Mouse (Mus musculus) mouse embryonic stem cell (cell line): ENCODE data around the gene Mtrex.

ENCODE experiments used
- in situ Hi-C, 2 experiments: fragments of 300-500 bp; cut with MboI; formaldehyde crosslinking; loops; 1 replicate in 1 of 2; 3 replicates in 1 of 2; pipeline ENCODE4 v1.14.3; 2019 to 2020; ENCODE audit warnings: low sequenced_read_pairs in 2 of 2, low pct_unique_long_range_greater_than_20kb in 1 of 2, mixed read lengths in 1 of 2; ENCODE audit not compliant: unreplicated experiment in 1 of 2

Mtrex gene

DNA sequence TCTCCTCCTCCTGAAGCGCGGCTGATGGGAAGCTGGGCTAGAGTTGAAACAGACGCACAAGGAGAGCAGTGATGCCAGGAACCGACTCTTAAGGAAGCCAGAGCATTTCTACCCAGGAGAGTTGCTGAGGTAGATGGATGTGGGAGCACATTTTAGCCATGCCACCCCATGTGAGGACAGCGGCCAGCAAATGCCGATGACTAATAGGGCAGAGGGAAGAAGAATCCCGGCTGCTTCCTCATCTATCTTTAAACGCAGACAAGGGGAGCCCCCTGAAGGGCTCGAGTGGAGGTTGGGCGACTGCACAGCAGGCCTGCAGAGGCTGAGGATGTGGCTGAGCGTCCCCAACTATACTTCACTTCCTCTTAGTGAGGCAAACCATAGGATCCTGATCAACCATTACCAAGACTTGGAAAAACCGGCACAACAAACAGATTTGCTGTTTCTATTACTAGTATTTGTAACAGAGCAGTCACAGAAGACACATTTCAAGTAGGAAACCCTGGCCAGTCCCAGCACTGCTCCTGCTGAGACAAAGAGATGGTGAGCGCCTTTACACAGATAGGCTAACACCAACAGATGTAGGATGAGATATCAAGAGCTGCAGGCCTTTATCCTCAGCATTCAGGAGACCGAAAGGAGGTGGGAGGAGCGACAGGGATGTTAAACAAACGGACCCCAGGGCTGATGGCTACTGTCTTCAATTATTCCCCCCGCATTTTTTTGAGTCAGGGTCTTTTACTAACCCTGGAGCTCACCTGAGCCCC lies 55.5 kb downstream of the Mtrex start:
- in situ Hi-C loops = loop anchor here in 1 of 2 experiments (10.0 kb wide), 1 partner anchor 187 kb away; no protein-coding TSS in a partner anchor

DNA sequence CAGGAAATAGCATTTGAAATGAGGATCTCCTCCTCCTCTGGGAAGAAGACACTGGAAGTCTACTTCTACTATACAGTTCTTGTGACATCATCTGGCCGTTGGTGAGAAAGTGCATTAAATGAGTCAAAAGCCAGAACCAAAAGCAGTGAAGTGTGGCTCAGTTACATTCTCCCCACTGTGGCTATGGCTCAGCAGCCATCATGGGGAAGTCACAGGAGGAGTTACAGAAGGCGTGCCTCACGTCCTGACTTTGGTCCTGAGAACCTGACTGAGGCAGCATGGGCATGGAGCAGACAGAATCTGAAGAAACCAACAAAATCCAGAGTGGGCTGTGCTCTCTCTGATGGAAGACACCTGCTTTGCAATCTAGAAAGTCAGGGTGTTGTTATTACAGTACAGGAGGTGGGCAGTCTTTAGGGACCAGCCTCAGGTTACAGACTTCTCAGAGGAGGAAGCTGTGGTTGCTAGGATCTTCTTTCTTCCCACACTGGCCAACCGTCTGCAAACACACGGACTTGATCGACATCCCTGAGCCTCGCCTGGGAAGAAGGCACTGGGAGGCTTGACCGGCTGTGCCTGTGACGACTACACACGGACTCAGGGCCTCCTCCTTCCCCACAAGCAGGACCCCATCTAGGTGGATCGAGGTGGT lies 57.0 kb downstream of the Mtrex start:
- in situ Hi-C loops = loop anchor here in 1 of 2 experiments (10.0 kb wide), 1 partner anchor 185 kb away; no protein-coding TSS in a partner anchor

DNA sequence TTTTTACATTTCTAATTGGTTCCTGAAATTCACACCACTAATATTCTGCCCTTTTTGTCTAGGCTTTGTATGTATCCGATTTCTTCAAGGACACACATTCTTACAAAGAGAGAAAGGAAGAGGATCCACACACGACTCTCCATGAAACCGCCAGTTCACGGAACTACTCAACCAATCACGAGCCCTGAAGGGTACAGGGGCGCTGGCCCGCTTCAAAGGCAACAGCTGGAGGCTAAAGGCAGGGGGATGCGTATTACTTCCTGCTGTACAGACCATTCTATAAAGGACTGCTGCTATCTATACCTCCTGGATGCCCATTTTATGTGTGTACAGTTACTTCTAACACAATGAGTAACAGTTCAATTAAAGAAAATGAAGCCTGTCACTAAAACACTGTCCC lies 59.8 kb downstream of the Mtrex start:
- in situ Hi-C loops = no loop called here

DNA sequence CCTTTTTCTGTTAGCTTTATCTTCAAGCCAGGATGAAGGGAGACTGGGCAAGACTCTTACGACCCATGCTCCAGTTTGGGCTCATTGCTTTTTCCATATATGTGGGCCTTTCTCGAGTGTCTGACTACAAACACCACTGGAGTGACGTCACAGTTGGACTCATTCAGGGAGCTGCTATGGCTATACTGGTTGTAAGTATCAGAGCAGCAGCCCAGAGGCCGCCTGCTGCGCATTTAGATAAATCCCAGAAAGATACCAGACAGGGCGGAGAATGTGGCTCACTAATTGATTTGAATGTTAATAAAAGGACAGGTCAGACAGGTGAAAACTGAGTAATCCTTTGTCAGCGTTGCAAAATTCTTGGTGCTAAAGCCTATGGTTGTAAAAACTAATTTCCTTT lies 60.4 kb downstream of the Mtrex start:
- in situ Hi-C loops = no loop called here

DNA sequence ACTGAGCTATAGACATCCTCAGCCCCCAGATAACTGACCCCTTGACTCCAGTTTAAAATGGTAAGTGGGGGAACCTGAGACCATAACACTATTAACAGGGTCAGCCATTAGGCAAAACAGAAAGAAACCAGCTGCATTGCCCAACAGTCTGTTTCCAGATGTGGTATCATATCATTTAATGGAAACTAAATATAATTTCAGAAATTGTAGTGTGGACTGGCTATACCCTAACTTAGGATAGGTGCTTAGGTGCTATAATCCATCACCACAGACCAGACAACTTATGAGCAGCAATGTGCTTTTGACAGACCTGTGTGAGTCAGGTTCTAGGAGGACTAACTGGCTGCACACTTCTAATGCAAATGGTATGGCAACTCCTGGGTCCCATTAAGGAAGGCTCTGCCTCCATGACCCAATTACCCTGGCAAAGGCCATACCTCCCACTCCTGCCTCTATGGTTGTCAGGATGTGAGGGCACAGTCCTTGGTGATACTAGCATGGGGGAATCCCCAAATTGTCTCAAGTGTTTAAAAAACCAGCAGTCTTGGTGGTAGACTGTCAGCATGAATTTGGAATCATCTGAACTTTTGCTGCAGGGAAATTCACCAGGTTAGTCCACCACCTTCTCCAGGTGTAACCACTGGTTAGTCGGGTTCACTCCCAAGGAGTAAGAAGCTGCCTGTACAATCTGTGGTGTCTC lies 64.1 kb downstream of the Mtrex start:
- in situ Hi-C loops = loop anchor here in 1 of 2 experiments (5.0 kb wide), 1 partner anchor 191 kb away; no protein-coding TSS in a partner anchor

DNA sequence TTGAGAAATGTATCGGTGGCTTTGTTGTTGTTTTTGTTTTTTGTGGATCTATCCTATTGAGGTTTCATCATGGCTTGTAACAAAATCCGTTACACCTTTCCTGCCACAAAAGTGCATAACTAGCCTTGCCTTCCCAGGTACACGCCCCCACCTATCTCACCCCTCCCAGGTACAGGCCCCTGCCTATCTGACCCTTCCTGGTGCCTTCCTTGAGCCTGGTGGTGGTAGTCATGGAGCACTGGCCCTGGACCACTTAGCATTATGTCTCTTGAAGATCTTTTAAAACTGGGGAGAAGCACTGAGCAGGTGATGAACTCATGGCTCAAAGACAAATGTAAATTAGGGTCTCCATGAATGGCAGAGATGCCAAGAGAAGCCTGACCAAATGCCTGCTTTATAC lies 64.9 kb downstream of the Mtrex start:
- in situ Hi-C loops = loop anchor here in 1 of 2 experiments (5.0 kb wide), 1 partner anchor 190 kb away; no protein-coding TSS in a partner anchor

DNA sequence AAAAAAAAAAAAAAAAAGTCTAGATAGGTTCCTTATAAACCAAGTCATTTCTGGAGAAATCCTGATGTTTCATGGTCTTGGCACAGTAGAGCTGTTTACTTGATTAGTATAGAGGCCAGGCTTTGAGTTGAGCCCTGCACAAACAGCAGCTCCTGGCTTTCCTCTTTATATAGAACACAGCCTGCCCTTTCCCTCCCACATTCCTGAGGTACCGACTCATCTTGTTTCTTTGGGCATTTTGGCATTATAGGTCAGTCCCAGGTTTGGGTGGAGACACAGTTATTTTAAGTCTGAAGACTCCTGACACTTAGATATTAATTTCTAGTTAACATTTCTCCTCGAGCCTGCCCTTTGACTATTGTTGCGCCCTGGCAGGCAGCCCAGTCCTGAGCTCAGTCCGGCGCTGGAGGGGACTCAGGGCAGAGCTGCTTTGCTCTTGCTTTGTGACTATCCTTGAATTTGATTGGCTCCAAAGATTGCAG lies 65.3 kb downstream of the Mtrex start:
- in situ Hi-C loops = loop anchor here in 1 of 2 experiments (5.0 kb wide), 1 partner anchor 190 kb away; no protein-coding TSS in a partner anchor

DNA sequence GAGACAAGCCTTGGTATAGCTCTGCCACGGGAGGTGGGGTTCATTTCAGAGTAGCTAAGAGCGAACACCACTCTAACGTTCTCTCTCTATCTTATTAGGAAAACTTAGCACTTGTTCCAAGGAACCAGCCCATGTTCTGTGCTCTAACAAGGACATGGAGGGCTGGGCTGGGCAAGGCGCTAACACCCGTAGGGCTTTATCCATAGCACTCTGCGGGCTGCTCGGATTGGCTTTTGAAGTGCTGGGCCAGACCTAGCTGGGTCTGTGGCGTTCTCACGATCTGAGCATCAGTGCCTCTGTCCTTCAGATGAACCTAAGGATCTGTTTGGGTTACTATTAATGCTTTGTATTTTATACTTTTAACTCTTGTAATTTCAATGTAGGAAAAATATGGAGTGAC lies 66.3 kb downstream of the Mtrex start:
- in situ Hi-C loops = loop anchor here in 1 of 2 experiments (5.0 kb wide), 1 partner anchor 189 kb away; no protein-coding TSS in a partner anchor

DNA sequence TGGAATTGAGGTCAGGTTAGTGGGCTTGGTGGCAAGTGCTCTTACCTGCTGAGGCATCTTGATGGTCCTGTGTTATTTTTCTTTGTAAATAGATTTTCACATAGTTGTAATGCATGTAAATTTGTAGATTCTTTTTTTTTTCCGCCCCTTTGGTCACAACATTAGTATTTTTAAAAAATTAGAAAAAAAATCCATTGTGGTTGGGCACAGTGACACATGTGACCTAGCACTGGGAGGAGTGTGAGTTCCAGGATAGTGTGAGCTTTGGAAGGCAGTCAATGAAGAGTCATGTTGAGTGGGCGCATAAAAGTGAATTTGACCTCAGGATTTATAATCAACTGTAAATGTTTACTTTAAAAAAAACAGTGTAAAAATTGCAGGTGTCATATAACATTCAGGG lies 66.8 kb downstream of the Mtrex start:
- in situ Hi-C loops = loop anchor here in 1 of 2 experiments (5.0 kb wide), 1 partner anchor 188 kb away; no protein-coding TSS in a partner anchor

DNA sequence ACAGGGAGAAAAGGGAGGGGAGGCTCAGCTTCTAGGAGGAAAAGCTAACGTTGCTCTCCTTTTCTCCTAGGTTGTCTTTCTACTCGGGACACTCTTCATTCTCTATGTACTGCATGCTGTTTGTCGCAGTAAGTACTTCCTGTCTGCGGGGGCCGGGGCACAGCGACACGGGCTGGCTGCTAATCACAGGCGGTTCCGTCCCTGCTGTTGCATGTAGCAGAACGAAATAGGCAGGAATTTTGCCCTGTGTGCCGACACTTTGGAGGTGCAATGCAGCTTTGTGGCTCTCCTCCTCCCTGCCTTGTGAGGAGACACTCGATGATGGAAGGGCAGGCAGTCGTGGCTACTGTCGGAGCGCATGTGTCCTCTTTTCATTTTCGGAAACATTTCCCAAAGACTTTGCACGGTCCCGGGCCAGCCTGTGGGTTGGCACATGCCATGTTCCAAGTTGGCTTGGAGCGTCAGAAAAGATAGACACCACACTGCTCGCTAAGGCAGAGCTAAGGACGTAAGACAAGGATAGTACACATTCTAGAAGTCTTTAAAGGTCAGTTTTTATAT lies 67.5 kb downstream of the Mtrex start:
- in situ Hi-C loops = loop anchor here (5.0 to 10.0 kb wide), 2 partner anchors 185 to 187 kb away; no protein-coding TSS in a partner anchor

DNA sequence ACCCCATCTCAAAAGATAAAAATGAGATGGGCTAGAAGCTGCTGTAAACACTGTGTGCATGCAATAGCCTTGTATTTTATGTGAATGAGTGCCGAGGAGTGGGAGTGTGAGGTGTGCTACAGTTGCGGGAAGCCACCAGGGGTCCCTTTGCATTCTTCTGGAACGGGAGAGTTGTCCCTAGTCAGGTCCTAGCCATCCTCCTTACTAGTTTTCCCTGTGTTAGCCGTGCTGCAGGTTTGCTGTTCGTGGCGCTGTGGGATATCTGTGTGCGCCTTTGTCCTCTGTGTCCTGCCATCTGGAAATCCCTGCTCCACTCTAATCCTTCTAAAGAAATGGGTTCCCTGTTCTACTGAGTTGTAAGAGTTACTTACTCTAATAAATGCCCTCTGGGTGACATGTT lies 69.3 kb downstream of the Mtrex start:
- in situ Hi-C loops = loop anchor here in 1 of 2 experiments (10.0 kb wide), 1 partner anchor 183 kb away; no protein-coding TSS in a partner anchor

DNA sequence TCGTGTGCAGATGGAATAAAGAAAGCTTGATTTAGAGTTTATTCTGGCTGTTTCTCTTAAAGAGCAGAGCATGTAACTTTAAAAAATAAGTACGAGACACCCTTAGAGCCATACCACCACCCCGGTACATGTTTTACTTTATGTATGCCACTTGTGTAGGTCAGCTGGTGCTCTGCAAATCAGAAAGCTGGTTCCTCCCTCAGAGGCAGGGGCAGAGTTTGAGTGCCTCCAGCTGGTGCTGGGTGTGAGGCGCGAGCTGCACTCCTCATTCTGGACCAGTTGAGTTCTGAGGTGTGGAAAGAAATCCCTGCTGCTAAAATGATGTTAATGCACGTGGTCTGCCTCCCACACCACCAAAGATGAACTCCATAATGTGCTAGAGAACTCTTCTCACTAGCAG lies 72.8 kb downstream of the Mtrex start:
- in situ Hi-C loops = loop anchor here in 1 of 2 experiments (10.0 kb wide), 1 partner anchor 180 kb away; no protein-coding TSS in a partner anchor

DNA sequence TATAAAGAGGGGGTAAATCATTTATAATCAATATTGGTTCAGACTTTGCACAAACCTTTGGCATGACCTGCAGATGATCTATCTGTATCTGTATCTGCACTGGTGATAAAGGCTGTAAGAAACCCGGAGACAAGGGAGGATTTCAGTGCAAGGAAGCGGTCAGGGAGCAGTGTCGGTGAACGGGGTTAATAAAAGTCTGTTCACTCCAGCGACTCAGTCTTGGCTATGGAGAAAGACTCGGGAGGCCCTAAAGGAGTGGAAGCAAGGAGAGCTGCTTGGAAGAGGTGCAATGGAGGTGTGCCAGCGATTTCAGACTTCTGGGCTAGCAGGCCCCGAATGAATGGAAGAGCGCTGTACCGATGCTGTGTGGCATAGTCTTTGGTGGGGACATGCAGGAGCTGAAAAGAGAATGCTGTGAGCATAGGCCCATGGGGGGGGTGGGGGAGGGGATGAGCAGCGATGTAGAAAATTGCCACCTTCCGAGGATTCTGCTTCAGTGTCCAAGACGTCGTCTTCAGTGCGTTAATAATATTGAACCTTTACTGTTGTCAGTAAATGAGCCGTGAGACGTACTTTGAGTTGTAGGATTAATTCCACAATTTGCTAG lies 73.4 kb downstream of the Mtrex start:
- in situ Hi-C loops = loop anchor here in 1 of 2 experiments (10.0 kb wide), 1 partner anchor 179 kb away; no protein-coding TSS in a partner anchor

DNA sequence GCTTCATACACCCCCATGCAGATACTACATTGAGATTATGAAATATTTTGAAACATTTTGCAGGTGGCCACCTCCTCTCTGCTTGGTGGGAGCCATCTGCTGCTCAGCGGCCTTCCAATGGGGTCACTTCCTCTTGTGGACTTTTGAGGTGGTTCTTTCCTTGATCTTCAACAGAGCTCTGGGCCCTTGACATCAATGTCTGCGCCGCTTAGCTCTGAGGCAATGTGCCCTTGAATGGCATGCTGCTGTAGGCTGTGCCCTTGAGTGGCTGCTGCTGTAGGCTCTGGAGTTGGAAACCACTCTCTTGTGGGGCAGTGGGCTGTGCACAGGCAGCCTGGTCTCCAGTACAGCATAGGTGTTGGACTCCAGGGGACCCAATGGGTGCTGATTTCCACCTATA lies 81.3 kb downstream of the Mtrex start:
- in situ Hi-C loops = no loop called here

DNA sequence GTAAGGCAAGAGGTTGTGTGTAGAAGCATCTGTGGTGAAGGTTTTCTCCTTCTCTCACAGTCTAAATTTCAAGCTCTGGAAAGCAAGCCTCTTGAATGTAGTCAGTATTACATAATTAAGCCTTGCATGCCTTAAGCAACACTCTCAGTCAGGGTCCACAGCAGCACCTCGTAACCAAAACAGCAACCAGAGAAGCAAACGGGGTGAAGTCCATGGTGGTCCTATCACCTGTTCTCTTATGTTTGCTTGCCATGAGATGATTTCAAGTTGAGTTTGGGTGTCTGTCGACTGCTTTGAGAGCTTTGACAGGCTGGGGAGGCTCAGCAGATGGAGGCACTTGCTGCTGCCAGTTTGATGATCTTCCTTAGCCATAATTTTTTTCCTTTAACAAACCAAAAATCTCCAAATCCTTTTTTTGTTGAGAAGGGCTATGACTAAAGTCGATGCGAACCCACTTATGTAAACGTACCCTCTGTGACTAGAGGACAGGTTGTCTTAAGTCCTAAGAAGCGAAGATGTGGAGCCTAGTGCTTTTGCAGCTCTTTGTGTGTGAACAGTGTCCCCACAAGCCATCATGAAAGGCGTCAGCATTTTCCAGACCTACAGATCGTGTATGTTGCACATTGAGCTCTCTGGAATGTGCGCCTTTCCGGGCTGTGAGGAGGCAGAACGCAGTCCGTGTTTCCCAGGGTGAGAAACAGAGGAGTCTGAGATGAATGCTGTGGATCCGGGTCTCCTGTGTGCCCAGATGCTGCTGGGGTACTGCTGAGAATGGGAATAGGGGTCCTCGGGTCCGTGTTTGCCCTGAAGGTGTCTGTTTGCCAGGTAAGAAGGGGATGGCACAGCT lies 86.7 kb downstream of the Mtrex start:
- in situ Hi-C loops = no loop called here

DNA sequence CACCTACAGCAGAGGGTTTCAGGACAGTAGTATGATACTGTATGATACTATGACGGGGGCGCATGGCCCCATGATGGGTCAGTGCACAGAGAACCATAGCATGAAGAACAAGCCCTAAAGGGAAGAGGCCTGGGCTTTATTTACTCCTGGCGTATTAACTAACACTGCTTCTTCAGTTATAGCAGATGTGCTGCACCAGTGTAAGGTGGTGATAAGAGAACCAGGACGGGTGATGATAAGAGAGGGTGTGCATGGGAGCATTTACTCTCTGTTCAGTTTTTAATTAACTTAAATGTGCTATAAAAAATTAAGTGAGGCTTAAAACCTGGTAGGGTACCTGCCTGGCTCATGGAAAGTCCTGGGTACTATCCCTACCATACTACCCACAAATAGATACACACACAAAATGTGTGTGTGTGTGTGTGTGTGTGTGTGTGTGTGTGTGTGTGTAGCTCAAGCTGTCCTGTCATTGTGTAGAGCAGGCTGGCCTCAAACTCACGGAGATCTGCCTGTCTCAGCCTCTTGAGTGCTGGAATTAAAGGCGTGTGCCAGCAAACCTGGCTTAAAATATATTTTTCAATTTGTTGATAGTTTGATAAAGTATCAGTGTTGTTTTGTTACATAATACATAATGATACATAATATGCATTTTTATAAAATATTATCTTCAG lies 88.5 kb downstream of the Mtrex start:
- in situ Hi-C loops = no loop called here
